Mouse (Mus musculus): ENCODE results near the gene Spock2. TPM values are rescaled to one million over a fixed set of nuclear protein-coding genes. Genes with fewer than 3 reads are reported as not detected.

Spock2 gene
- polyA plus RNA-seq, 1 experiment from 2014 or later = 92.4 TPM

Small RNA genes lying within 50 kb of the gene (microRNA-seq; reads per million reads assigned to microRNA genes)
- not detected for gene Mir6906

Other genes starting within 250 kb of the Spock2 start
- 22.5 and 23.0 TPM in 2 replicates for gene Dnajb12, start 226.7 kb upstream of the Spock2 start, polyA plus RNA-seq (2014; fragmentation: Nextera tagmentation; extraction: Ambion mirVana)
- gene Ddit4, start 154.4 kb upstream of the Spock2 start, polyA plus RNA-seq (2014; fragmentation: Nextera tagmentation; extraction: Ambion mirVana) = 4.2 and 6.5 TPM in 2 replicates
- gene Ascc1, start 103.4 kb upstream of the Spock2 start, polyA plus RNA-seq (2014; fragmentation: Nextera tagmentation; extraction: Ambion mirVana) = 43.6 and 46.7 TPM in 2 replicates
- 116 and 120 TPM in 2 replicates for gene Anapc16, start 103.1 kb upstream of the Spock2 start, polyA plus RNA-seq (2014; fragmentation: Nextera tagmentation; extraction: Ambion mirVana)
- 0.79 and 1.8 TPM in 2 replicates for gene Chst3, start 113.0 kb downstream of the Spock2 start, polyA plus RNA-seq (2014; fragmentation: Nextera tagmentation; extraction: Ambion mirVana)
- 144 and 154 TPM in 2 replicates for gene Psap, start 171.4 kb downstream of the Spock2 start, polyA plus RNA-seq (2014; fragmentation: Nextera tagmentation; extraction: Ambion mirVana)
- gene Vsir, start 240.6 kb downstream of the Spock2 start, polyA plus RNA-seq (2014; fragmentation: Nextera tagmentation; extraction: Ambion mirVana) = 2.0 and 2.4 TPM in 2 replicates